Mouse (Mus musculus): Measurements from ENCODE around the gene Reln.

GRCm38 (mm10) chr5:21957061-21957460 is 387.4 kb downstream of the Reln start:
- no peak for TF ChIP-seq CTCF (IDR thresholded peaks at IDR 0.05; ENCODE audit: borderline replicate concordance, insufficient read depth, low read length)
- no peak for TF ChIP-seq POLR2A (IDR thresholded peaks at IDR 0.05; ENCODE audit: low read depth, low read length)
